Mouse (Mus musculus) frontal cortex, postnatal 10 days (tissue): ENCODE measurements around the gene Gon4l.
A peak's percentile ranks its signal among the peaks of the same experiment; 100 is the strongest.
"Not testable (repeated sequence)": the region's sequence is repeated elsewhere in the genome, so short reads cannot be mapped to it uniquely, and the experiment has no call there.

Source experiments
- DNase-seq, 2 experiments: peaks; one replicate each; pipeline ENCODE4 v3.0.0; 2022; ENCODE audit warnings: low spot score in 2 of 2, mixed read lengths in 1 of 2

Gon4l gene

DNA sequence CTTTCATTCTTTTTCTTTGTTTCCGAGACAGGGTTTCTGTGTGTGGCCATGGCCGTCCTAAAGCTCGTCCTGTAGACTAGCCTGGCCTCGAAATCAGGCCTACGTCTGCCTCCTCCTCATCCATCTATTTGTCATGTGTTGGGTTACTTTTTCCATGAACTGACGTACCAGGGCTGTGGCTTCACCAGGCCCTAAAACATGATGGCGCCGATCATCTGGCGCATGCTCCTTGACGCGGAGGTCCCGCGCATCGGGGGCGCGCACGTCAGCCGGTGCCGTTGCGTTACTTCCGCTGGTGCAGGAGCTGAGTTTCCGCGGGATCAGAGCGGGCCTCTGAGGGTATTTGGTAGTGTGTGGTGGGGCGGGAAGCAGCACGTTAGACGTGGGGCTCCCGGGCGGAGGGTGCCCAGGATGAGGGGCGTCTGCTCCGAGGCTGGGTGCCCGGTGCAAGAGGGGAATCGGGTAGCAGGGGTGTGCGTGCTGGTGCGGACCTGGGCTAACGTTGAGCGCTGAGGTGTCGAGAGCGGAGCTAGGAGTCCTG is at the start of gene Gon4l:
TSS of gene Gon4l (plus strand) at position 281 of the 541 bp plus-strand sequence.
- not testable (repeated sequence) for DNase-seq

- not testable (repeated sequence) for DNase-seq
Observed at GRCm38 (mm10) chr3:88786323-88786722, 48.7 kb upstream of the Gon4l start.

GRCm38 (mm10) chr3:88786805-88787204 is 48.2 kb upstream of the Gon4l start:
- not testable (repeated sequence) for DNase-seq

DNA sequence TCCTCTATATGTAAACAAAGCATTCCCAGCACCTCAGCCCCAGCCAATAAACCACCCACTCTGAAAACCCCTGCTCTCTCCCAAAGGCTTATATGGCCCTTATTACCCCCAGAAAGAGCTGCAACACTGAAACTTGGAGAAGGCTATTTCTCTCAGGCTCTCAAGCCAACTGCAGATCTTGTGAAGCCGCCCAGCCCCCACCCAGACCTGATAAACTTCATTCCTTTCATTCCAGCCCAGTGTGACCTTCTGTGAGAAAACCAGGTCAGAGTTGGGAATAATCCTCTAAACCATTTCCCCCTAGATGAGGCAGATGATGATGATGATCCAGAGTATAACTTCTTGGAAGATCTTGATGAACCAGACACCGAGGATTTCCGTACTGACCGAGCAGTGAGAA is 47.0 kb upstream of the Gon4l start:
- not testable (repeated sequence) for DNase-seq

- not testable (repeated sequence) for DNase-seq
Observed at GRCm38 (mm10) chr3:88797507-88797906, 37.5 kb upstream of the Gon4l start.

GRCm38 (mm10) chr3:88803910-88804540 is 31.0 kb upstream of the Gon4l start:
- no peak for DNase-seq

DNA sequence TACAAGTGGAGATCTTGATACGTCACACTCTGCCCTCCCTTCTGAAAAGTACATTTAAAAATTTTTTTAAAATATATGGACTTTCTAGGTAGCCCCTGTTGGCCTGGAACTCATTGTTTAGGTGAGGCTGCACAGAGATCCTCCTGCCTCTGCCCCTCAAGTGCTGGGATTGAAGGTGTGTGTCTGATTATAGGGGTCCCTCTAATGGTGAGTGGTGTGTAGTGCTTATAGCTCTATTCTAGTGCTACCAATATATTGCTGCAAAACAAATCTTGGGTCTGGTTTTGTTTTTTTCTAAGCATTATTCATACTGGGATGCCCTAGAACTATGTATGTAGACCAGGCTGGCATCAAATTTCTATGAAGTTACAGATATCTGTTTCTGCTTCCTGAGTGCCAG is 9.3 kb upstream of the Gon4l start:
- DNase-seq, result no peak

- no peak for DNase-seq
Observed at GRCm38 (mm10) chr3:88827231-88827630, 7.8 kb upstream of the Gon4l start.

GRCm38 (mm10) chr3:88831177-88832121 is 3.6 kb upstream of the Gon4l start:
- peak; percentile 79 to 88 for DNase-seq

GRCm38 (mm10) chr3:88832388-88832787 is 2.6 kb upstream of the Gon4l start:
- DNase-seq, result peak; percentile 69 to 72

DNA sequence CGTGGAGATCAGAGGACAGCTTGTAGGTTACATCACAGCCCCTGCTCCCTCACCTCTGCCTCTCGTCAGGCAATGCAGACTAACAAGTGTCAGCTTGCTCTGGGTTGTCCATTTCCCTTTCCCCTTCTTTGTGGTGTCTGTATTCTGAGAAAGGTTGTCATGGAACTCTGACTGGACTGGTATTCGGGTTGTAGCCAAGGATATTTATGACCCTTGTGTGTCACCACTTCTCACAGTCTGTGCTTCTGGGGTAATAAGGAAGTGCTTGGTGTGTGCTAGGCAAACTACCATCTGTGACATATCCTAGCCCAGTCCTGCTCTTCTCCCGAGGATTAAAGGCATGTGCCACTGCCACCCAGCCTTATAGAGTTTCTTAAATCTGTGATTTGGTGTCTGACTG is 14.1 kb downstream of the Gon4l start:
- DNase-seq, result no peak

- DNase-seq, result no peak
Observed at GRCm38 (mm10) chr3:88855837-88856236, 20.8 kb downstream of the Gon4l start.

- no peak for DNase-seq
Observed at GRCm38 (mm10) chr3:88862129-88862528, 27.1 kb downstream of the Gon4l start.

- DNase-seq, result not testable (repeated sequence)
Observed at GRCm38 (mm10) chr3:88866735-88867134, 31.7 kb downstream of the Gon4l start.

GRCm38 (mm10) chr3:88867177-88867576 is 32.1 kb downstream of the Gon4l start:
- DNase-seq, result not testable (repeated sequence)

DNA sequence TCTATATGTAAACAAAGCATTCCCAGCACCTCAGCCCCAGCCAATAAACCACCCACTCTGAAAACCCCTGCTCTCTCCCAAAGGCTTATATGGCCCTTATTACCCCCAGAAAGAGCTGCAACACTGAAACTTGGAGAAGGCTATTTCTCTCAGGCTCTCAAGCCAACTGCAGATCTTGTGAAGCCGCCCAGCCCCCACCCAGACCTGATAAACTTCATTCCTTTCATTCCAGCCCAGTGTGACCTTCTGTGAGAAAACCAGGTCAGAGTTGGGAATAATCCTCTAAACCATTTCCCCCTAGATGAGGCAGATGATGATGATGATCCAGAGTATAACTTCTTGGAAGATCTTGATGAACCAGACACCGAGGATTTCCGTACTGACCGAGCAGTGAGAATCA is 33.4 kb downstream of the Gon4l start:
- not testable (repeated sequence) for DNase-seq

GRCm38 (mm10) chr3:88882536-88882935 is 47.5 kb downstream of the Gon4l start:
- not testable (repeated sequence) for DNase-seq

GRCm38 (mm10) chr3:88893011-88893410 is 58.0 kb downstream of the Gon4l start:
- not testable (repeated sequence) for DNase-seq

DNA sequence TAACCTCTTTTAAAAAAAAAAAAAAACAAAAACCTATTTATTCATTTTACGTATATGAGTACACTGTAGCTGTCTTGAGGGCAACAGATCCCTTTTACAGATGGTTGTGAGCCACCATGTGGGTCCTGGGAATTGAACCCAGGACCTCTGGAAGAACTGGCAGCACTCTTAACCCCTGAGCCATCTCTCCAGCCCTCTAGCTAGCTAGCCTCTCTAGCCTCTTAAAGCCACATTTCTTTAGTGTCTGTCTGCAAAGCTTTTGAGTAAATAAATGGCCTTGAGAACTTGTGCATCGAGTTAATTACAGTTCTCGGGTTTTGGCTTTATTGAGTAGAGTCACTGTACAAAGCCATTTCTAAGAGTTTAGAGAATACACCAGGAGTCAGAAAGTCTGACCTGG is 69.8 kb downstream of the Gon4l start:
- no peak for DNase-seq

GRCm38 (mm10) chr3:88905209-88905608 is 70.2 kb downstream of the Gon4l start:
- no peak for DNase-seq

- no peak for DNase-seq
Observed at GRCm38 (mm10) chr3:88905741-88906140, 70.7 kb downstream of the Gon4l start.

GRCm38 (mm10) chr3:88906393-88907159 is 71.5 kb downstream of the Gon4l start:
- DNase-seq, result no peak
